Mouse (Mus musculus) cortical plate, adult 2 months (tissue): ENCODE results near the gene Chn1. TPM values are rescaled to one million over a fixed set of nuclear protein-coding genes. Genes with fewer than 3 reads are reported as not detected.
"Not testable (repeated sequence)": the region's sequence is repeated elsewhere in the genome, so short reads cannot be mapped to it uniquely, and the experiment has no call there.

Source experiments
- H3K27ac ChIP-seq: fragments of 200-500 bp; 2 replicates; pipeline ENCODE4 v1.5.1; 2012; ENCODE audit warnings: low read length, control low read depth, inconsistent platforms; ENCODE audit not compliant: insufficient read depth
- H3K4me1 ChIP-seq: fragments of 200-500 bp; 2 replicates; pipeline ENCODE4 v1.6.1; 2011; ENCODE audit warnings: low read length; ENCODE audit not compliant: control insufficient read depth, insufficient read depth
- H3K4me3 ChIP-seq: fragments of 200-500 bp; 2 replicates; pipeline ENCODE4 v1.5.1; 2011; ENCODE audit warnings: mild to moderate bottlenecking, low read length, control low read depth; ENCODE audit not compliant: insufficient read depth
- CTCF ChIP-seq: fragments of 200-500 bp; IDR thresholded peaks from 2 replicates; pipeline ENCODE4 v1.5.1; 2011; ENCODE audit warnings: mild to moderate bottlenecking, control low read depth, low read length; ENCODE audit not compliant: insufficient read depth; ENCODE audit errors: extremely low read depth
- POLR2A ChIP-seq: fragments of 200-500 bp; IDR thresholded peaks from 2 replicates; pipeline ENCODE4 v1.6.1; 2011; ENCODE audit warnings: mild to moderate bottlenecking, low read length, control low read depth; ENCODE audit not compliant: insufficient read depth; ENCODE audit errors: extremely low read depth
- polyA plus RNA-seq: library from polyadenylated mRNA; depleted of rRNA; stranded (reverse); fragments of >200 nt; gene quantifications from 2 replicates; pipeline ENCODE4 v1.2.3, GENCODE M21; 2012; rRNA removed

Chn1 gene
- polyA plus RNA-seq: 1,631 and 1,734 TPM in 2 replicates

GRCm38 (mm10) chr2:73774786-73775682 is at the start of gene Chn1:
Gene Chn1, minus strand, starts transcription at chr2:73775346.
- TF ChIP-seq CTCF: no peak
- TF ChIP-seq POLR2A: no peak
- no peaks in the 10 kb centered on the region for H3K4me1 ChIP-seq
- H3K27ac ChIP-seq: peak within 1 kb of the TSS; percentile 90
- peak within 1 kb of the TSS; percentile 93 for H3K4me3 ChIP-seq

GRCm38 (mm10) chr2:73818742-73819141 is 43.6 kb upstream of the Chn1 start:
- Histone ChIP-seq H3K4me1 (no peaks in the 10 kb centered on the region), H3K4me3 (no peak overlapping the region), H3K27ac (no peak overlapping the region)
- TF ChIP-seq CTCF (no peak), POLR2A (no peak)

GRCm38 (mm10) chr2:73807609-73808008 is 32.5 kb upstream of the Chn1 start:
- TF ChIP-seq CTCF (peak; percentile 14; the same call in 1 of the 2 replicates), POLR2A (no peak)
- Histone ChIP-seq H3K4me3 (no peak overlapping the region), H3K4me1 (no peaks in the 10 kb centered on the region), H3K27ac (no peak overlapping the region)

GRCm38 (mm10) chr2:73800127-73800526 is 25.0 kb upstream of the Chn1 start:
- not testable (repeated sequence) for H3K27ac ChIP-seq, H3K4me3 ChIP-seq, H3K4me1 ChIP-seq

GRCm38 (mm10) chr2:73798786-73799185 is 23.6 kb upstream of the Chn1 start:
- Histone ChIP-seq H3K4me3 (no peak overlapping the region), H3K4me1 (no peaks in the 10 kb centered on the region), H3K27ac (no peak overlapping the region)
- no peak for TF ChIP-seq CTCF
- no peak for TF ChIP-seq POLR2A

- TF ChIP-seq POLR2A: no peak
- TF ChIP-seq CTCF: no peak
- H3K27ac ChIP-seq: no peak overlapping the region
- no peaks in the 10 kb centered on the region for H3K4me1 ChIP-seq
- H3K4me3 ChIP-seq: no peak overlapping the region
Observed at GRCm38 (mm10) chr2:73798136-73798535, 23.0 kb upstream of the Chn1 start.

- no peak overlapping the region for H3K27ac ChIP-seq
- TF ChIP-seq CTCF (0 out of 2 replicates have a peak, but pooled peaks have one; percentile 6), POLR2A (no peak)
- no peaks in the 10 kb centered on the region for H3K4me1 ChIP-seq
- H3K4me3 ChIP-seq: no peak overlapping the region
Observed at GRCm38 (mm10) chr2:73791846-73792630, 16.9 kb upstream of the Chn1 start.

DNA sequence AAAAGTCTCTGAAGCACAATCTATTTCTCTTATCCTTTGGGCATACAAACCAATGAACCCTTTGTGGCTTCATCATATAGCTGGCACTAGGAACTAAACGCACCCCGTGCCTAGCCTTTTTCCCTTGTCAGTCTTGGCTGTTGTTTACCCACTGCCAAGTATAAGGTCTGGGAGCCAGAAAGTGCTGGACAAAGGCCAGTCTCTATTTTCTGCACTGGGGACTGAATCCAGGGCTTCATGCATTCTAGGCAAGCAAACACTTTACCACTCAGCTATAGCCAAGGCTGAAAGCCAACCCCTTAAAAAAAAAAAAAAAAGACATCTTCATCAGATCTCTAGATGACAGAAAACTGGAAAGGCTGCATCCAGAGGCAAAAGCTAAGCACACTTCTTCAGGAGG is 15.2 kb upstream of the Chn1 start:
- Histone ChIP-seq H3K27ac (no peak overlapping the region), H3K4me1 (no peaks in the 10 kb centered on the region), H3K4me3 (no peak overlapping the region)
- TF ChIP-seq POLR2A (no peak), CTCF (no peak)

DNA sequence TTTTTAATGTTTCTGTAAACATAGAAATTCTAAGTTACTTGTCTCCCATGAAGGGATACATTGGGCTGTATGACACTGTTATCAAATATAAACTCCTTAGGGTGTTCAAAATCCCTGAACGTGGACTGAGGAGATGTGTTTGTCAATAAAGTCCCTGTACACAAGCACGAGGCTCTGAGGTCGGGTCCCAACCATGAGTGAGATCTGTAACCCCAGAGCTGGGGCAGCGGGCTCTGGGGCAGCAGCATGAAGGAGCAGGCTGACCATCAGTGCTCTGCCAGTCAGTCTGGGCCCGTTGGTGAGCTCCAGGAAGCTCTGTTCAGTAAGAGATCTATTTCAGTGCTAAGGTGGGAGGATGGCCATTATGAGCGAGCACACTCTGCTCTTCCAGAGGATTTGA is 13.2 kb upstream of the Chn1 start:
- no peak overlapping the region for H3K4me3 ChIP-seq
- no peaks in the 10 kb centered on the region for H3K4me1 ChIP-seq
- no peak overlapping the region for H3K27ac ChIP-seq
- TF ChIP-seq POLR2A (no peak), CTCF (no peak)
